Mouse (Mus musculus) olfactory bulb, adult 2 months (tissue): ENCODE results near the gene Slc9a3.

Experiments used
- CTCF ChIP-seq: fragments of 200-500 bp; IDR thresholded peaks from 2 replicates; pipeline ENCODE4 v1.5.1; 2012; ENCODE audit warnings: low read depth, mild to moderate bottlenecking, low read length, moderate library complexity; ENCODE audit not compliant: insufficient read depth
- POLR2A ChIP-seq: fragments of 200-500 bp; IDR thresholded peaks from 2 replicates; pipeline ENCODE4 v1.6.1; 2012; ENCODE audit warnings: mild to moderate bottlenecking, low read depth, low read length, moderate library complexity; ENCODE audit not compliant: insufficient read depth

DNA sequence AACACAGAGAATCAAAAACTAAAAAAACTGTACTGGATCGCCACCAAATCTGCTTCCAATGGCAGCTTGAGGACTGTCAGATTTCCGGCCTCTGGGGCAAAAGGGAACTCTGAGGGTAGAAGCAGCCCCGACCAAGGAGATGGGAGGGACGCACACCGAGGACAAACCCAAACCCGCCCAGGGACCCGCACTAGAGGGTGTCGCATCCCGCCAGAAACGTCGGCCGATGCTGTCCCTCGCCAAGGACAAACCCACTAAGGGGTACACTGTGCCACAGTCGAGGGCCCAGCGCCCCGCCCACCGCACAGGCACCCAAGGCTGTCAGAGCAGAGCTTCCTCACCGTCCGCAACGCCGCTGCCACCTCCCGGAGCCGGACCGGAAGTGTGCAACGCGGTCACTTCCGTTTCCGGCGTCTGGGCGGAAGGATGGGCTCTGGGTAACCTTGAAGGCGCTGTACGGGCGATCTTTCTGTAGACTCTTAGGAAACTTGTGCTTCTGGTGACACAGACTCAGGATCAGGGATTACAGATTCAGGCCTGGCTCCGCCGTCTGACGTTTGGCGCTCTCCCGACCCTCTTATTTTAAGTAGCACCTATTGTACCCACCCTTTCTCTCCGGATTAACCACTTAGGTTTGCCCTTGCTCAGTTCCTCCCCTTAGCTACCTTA is 87.2 kb downstream of the Slc9a3 start, which contains the start of gene Exoc3:
- TF ChIP-seq POLR2A (peak; percentile 90), CTCF (no peak)
